In the genomic region with DNA sequence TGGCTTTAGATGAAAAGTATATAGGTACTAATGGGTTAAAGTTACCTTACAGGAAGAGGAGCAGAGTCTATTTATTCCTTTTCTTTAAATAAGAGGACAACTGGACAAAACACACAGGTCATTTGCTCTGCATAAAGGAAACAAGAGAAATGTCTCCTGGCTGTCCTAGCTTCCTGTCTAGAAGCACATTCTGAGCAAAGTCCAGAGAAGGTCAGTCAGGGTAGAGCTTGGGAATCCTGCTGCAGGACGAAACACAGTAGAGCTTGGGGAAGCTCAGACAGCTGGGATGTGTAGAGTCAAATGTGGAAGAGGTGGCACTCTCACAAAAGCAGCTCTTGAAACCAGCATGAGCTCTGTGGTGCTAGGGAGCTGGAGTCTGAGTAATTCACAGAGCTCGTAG, we compare ENCODE assay signal across 26 mouse cellular contexts. TPM values are rescaled to one million over a fixed set of nuclear protein-coding genes. Genes with fewer than 3 reads are reported as not detected.
DNase-seq lines count a peak whose midpoint lies in the region; ATAC-seq and TF ChIP-seq lines count a peak whose summit lies in the region.
"Had no signal": no experiment of that assay in that cellular context is flagged by ENCODE, and none has a peak within 500 bp of the region (broad histone marks: within the 10 kb centered on the region; RNA-seq: fewer than 3 reads in every experiment).

No protein-coding gene starts in this region.

- no peaks in the 10 kb centered on the region for H3K27me3 ChIP-seq in kidney, adult 2 months (replicated peaks; ENCODE audit: control insufficient read depth, insufficient read depth, low read length)
- H3K27me3 ChIP-seq in kidney, embryonic 14.5 days (ENCODE audit: control insufficient read depth, insufficient read depth, low read length), result no peaks in the 10 kb centered on the region
- H3K27me3 ChIP-seq: hindbrain, embryonic 15.5 days; neural tube, embryonic 15.5 days had no signal

- no peak overlapping the region for H3K4me2 ChIP-seq in kidney, embryonic 14.5 days (replicated peaks; ENCODE audit: low read depth, low read length)
- H3K4me2 ChIP-seq: hindbrain, embryonic 15.5 days; neural tube, embryonic 15.5 days had no signal

- TF ChIP-seq POLR2A in kidney, adult 2 months (IDR thresholded peaks at IDR 0.05; ENCODE audit: low read depth, low read length), result no peak

- no peaks in the 10 kb centered on the region for H3K9me3 ChIP-seq in kidney, embryonic 14.5 days (ENCODE audit: control insufficient read depth, low read length)
- H3K9me3 ChIP-seq: hindbrain, embryonic 10.5 days; hindbrain, embryonic 15.5 days; neural tube, embryonic 15.5 days had no signal

- 39% methylated on average over 2 of the region's 2 CpGs for WGBS in kidney, adult 2 months
- 73% methylated on average over 2 of the region's 2 CpGs for WGBS in kidney, embryonic 14.5 days

- TF ChIP-seq CTCF in kidney, adult 2 months (conservative IDR thresholded peaks at IDR 0.05; ENCODE audit: insufficient read depth, insufficient read length, low read depth, low read length), result no peak
- no peak for TF ChIP-seq CTCF in layer of hippocampus, adult 2 months (conservative IDR thresholded peaks at IDR 0.05)

- peaks cover 12% of the 10 kb centered on the region for H3K36me3 ChIP-seq in kidney, adult 2 months (ENCODE audit: control insufficient read depth, insufficient read depth, low read length)
- peaks cover 63% of the 10 kb centered on the region for H3K36me3 ChIP-seq in kidney, embryonic 14.5 days (ENCODE audit: control insufficient read depth, insufficient read depth, low read length)

- H3K4me1 ChIP-seq in kidney, adult 2 months (ENCODE audit: control insufficient read depth, insufficient read depth, low read length), result peaks cover 7% of the 10 kb centered on the region; the same call in 1 of the 2 replicates
- H3K4me1 ChIP-seq in kidney, embryonic 14.5 days (ENCODE audit: control insufficient read depth, insufficient read depth, low read length), result no peaks in the 10 kb centered on the region
- H3K4me1 ChIP-seq in brown adipose tissue, adult 24 weeks (ENCODE audit: control insufficient read depth, insufficient read depth, insufficient read length, low read length), result no peaks in the 10 kb centered on the region
- H3K4me1 ChIP-seq: hindbrain, embryonic 10.5 days; hindbrain, embryonic 15.5 days; neural tube, embryonic 15.5 days had no signal

- DNase-seq in kidney, adult 2 months, result peak; percentile 68
- no peak for DNase-seq in layer of hippocampus, adult 2 months (ENCODE audit: low spot score in 2 of 2)
- no peak for DNase-seq in layer of hippocampus, adult 9-11 months
- DNase-seq in urinary bladder, postnatal 14 days (ENCODE audit: low spot score), result no peak
- DNase-seq: adrenal gland, postnatal 14 days; cerebellum, adult 2 months; cerebellum, postnatal 14 days; gastrocnemius, postnatal 14 days; heart, postnatal 14 days; left cerebral cortex, postnatal 4 days; lung, adult 2 months; lung, postnatal 10 days; midbrain, embryonic 14.5 days; retina, postnatal 1 day; right cerebral cortex, postnatal 14 days; spleen, adult 18-20 months; thymus, postnatal 14 days had no signal

- H3K9ac ChIP-seq in kidney, embryonic 14.5 days (ENCODE audit: low read depth, low read length), result no peak overlapping the region
- H3K9ac ChIP-seq: hindbrain, embryonic 15.5 days; liver, embryonic 14.5 days; neural tube, embryonic 15.5 days had no signal

- ATAC-seq in kidney, embryonic 14.5 days (ENCODE audit: low FRiP score, low TSS enrichment), result no peak
- no peak for ATAC-seq in frontal cortex, adult (ENCODE audit: low TSS enrichment)
- ATAC-seq: forebrain, embryonic 16.5 days had no signal

- H3K27ac ChIP-seq in kidney, adult 2 months (ENCODE audit: insufficient read depth, low read depth, low read length), result peak overlapping the region; percentile 28; the same call in 1 of the 2 replicates
- H3K27ac ChIP-seq in kidney, embryonic 14.5 days (ENCODE audit: low read depth, low read length), result no peak overlapping the region
- H3K27ac ChIP-seq in layer of hippocampus, adult 2 months, result peak overlapping the region; percentile 37
- H3K27ac ChIP-seq in brown adipose tissue, adult 24 weeks (replicated peaks; ENCODE audit: low read depth, low read length), result peak overlapping the region; percentile 39
- H3K27ac ChIP-seq: hindbrain, embryonic 10.5 days; hindbrain, embryonic 15.5 days; liver, embryonic 14.5 days; neural tube, embryonic 15.5 days had no signal

- H3K4me3 ChIP-seq in kidney, adult 2 months (ENCODE audit: insufficient read depth, low read depth, low read length), result no peak overlapping the region
- H3K4me3 ChIP-seq in kidney, embryonic 14.5 days (ENCODE audit: low read length), result no peak overlapping the region
- no peak overlapping the region for H3K4me3 ChIP-seq in layer of hippocampus, adult 2 months
- no peak overlapping the region for H3K4me3 ChIP-seq in brown adipose tissue, adult 24 weeks (ENCODE audit: insufficient read depth, low read depth, low read length)
- H3K4me3 ChIP-seq: erythroblast, embryonic 14.5 days; hindbrain, embryonic 10.5 days; hindbrain, embryonic 15.5 days; neural tube, embryonic 15.5 days had no signal

RNA-seq across cellular contexts. Expression of gene Nipa2, which starts 51.9 kb away (rescaled TPM):
- 7.7 and 10.3 TPM in 2 replicates for polyA plus RNA-seq in kidney, adult 2 months (2012; rRNA removed)
- 39.8 and 56.1 TPM in 2 replicates for polyA plus RNA-seq in kidney, embryonic 14.5 days (2014; fragmentation: Nextera tagmentation; extraction: Ambion mirVana)
- total RNA-seq in layer of hippocampus, adult 2 months (2021), result 10 to 100 TPM; 44.3 to 49.9 TPM
- polyA plus RNA-seq in brown adipose tissue, adult 24 weeks (2012; ENCODE audit: insufficient read depth, insufficient read length, missing spikeins), result 19.3 and 20.0 TPM in 2 replicates
